Mouse (Mus musculus) kidney, embryonic 16.5 days (tissue): Measurements from ENCODE around the gene Emx2. TPM values are rescaled to one million over a fixed set of nuclear protein-coding genes. Genes with fewer than 3 reads are reported as not detected.

Source experiments
- ATAC-seq: fragments of 200-750 bp; cut with Nextera tagmentation; 2 replicates; pipeline ENCODE4 v1.8.0; 2017; ENCODE audit warnings: moderate TSS enrichment; ENCODE audit not compliant: low FRiP score, low TSS enrichment
- H3K27ac ChIP-seq: fragments of 300-500 bp; sonication (generic); 2 replicates; pipeline ENCODE4 v1.5.1; 2014; ENCODE audit warnings: low read length
- H3K27me3 ChIP-seq: fragments of 300-500 bp; sonication (generic); 2 replicates; pipeline ENCODE4 v1.6.1; 2014; ENCODE audit warnings: low read length, control low read depth, mixed read lengths; ENCODE audit not compliant: insufficient read depth
- H3K36me3 ChIP-seq: fragments of 300-500 bp; sonication (generic); 2 replicates; pipeline ENCODE4 v1.6.1; 2014; ENCODE audit warnings: low read length, control low read depth, mixed read lengths; ENCODE audit not compliant: insufficient read depth
- H3K4me1 ChIP-seq: fragments of 300-500 bp; sonication (generic); 2 replicates; pipeline ENCODE4 v1.6.1; 2014; ENCODE audit warnings: low read length, control low read depth, mixed read lengths; ENCODE audit not compliant: insufficient read depth
- H3K4me2 ChIP-seq: fragments of 300-500 bp; sonication (generic); replicated peaks from 2 replicates; pipeline ENCODE4 v1.6.1; 2014; ENCODE audit warnings: low read depth, low read length
- H3K4me3 ChIP-seq: fragments of 300-500 bp; sonication (generic); 2 replicates; pipeline ENCODE4 v1.5.1; 2014; ENCODE audit warnings: mild to moderate bottlenecking, low read length
- H3K9ac ChIP-seq: fragments of 300-500 bp; sonication (generic); replicated peaks from 2 replicates; pipeline ENCODE4 v1.6.1; 2014; ENCODE audit warnings: low read length
- H3K9me3 ChIP-seq: fragments of 300-500 bp; sonication (generic); 2 replicates; pipeline ENCODE4 v1.6.1; 2016; ENCODE audit warnings: low read length, control low read depth
- WGBS: fragments of 180-500 bp; shearing (Covaris S2); extraction: QIAGEN DNeasy Blood & Tissue Kit; methylation state at CpG from one replicate; pipeline ENCODE4 v1.1.7; 2014; 5-methylcytosine and 5-hydroxymethylcytosine counted together
- polyA plus RNA-seq: library from polyadenylated mRNA; unstranded; fragments of >200 nt; fragmentation: Nextera tagmentation; extraction: Ambion mirVana; gene quantifications from 2 replicates; pipeline ENCODE4 v1.2.1, GENCODE M21; 2015

Emx2 gene
- polyA plus RNA-seq, 1 experiment from 2014 or later, result 29.7 TPM

GRCm38 (mm10) chr19:59460328-59461115 is 2.4 kb downstream of the Emx2 start:
- Histone ChIP-seq H3K9ac (peak overlapping the region; percentile 92), H3K27ac (peak overlapping the region; percentile 98), H3K4me3 (peak overlapping the region; percentile 70), H3K36me3 (no peaks in the 10 kb centered on the region), H3K4me2 (peak overlapping the region; percentile 26), H3K9me3 (no peaks in the 10 kb centered on the region), H3K27me3 (peaks cover 82% of the 10 kb centered on the region), H3K4me1 (peaks cover 3% of the 10 kb centered on the region)
- no peak for ATAC-seq
- WGBS, result under 1% methylated on average over 34 of the region's 34 CpGs

GRCm38 (mm10) chr19:59461481-59462421 is 3.6 kb downstream of the Emx2 start:
- Histone ChIP-seq H3K9me3 (no peaks in the 10 kb centered on the region), H3K4me2 (peak overlapping the region; percentile 58), H3K9ac (peak overlapping the region; percentile 92), H3K27me3 (peaks cover 81% of the 10 kb centered on the region), H3K36me3 (no peaks in the 10 kb centered on the region), H3K4me3 (peak overlapping the region; percentile 70), H3K27ac (peak overlapping the region; percentile 98), H3K4me1 (peaks cover 3% of the 10 kb centered on the region)
- WGBS, result 2% methylated on average over 36 of the region's 36 CpGs
- ATAC-seq, result no peak

- Histone ChIP-seq H3K27ac (peak overlapping the region; percentile 98), H3K4me2 (peak overlapping the region; percentile 58)
- WGBS, result 7% methylated on average over 19 of the region's 19 CpGs
These were observed 4.5 kb downstream of the Emx2 start for GRCm38 (mm10) chr19:59462459-59463292.

GRCm38 (mm10) chr19:59463842-59464443 is 5.8 kb downstream of the Emx2 start:
- H3K4me3 ChIP-seq, result peak overlapping the region; percentile 70
- peak overlapping the region; percentile 98 for H3K27ac ChIP-seq
- H3K9ac ChIP-seq, result peak overlapping the region; percentile 92
- ATAC-seq, result no peak
- peaks cover 78% of the 10 kb centered on the region for H3K27me3 ChIP-seq
- peak overlapping the region; percentile 58 for H3K4me2 ChIP-seq
- 4% methylated on average over 19 of the region's 19 CpGs for WGBS
- no peaks in the 10 kb centered on the region for H3K36me3 ChIP-seq
- H3K4me1 ChIP-seq, result peaks cover 21% of the 10 kb centered on the region
- H3K9me3 ChIP-seq, result no peaks in the 10 kb centered on the region

More at GRCm38 (mm10) chr19:59462459-59463292, 4.5 kb downstream of the Emx2 start:
- Histone ChIP-seq H3K9me3 (no peaks in the 10 kb centered on the region), H3K9ac (peak overlapping the region; percentile 92), H3K4me3 (peak overlapping the region; percentile 70), H3K36me3 (no peaks in the 10 kb centered on the region), H3K27me3 (peaks cover 76% of the 10 kb centered on the region), H3K4me1 (peaks cover 11% of the 10 kb centered on the region)
- ATAC-seq, result no peak

DNA sequence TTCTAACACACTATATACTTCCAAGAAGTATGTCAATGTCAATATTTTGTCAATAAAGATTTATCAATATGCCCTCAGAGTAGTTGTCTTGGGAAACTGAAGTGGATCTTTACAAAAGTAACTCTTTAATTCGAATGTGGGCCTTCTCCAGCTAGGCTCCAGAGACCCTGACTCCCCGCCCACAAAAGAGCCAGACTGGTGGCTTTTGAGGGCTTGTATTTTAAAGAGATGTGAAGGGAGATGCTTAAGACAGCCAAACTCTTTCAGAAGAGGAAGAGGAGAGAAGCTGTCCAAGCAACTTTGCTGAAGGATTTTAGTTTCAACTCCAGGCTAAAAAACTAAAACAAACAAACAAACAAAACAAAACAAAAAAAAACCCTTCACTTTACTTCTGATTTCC is 7.1 kb downstream of the Emx2 start:
- no peak for ATAC-seq
- no peaks in the 10 kb centered on the region for H3K36me3 ChIP-seq
- 12% methylated on average over 2 of the region's 2 CpGs for WGBS
- H3K9me3 ChIP-seq, result no peaks in the 10 kb centered on the region
- peak overlapping the region; percentile 68 for H3K27ac ChIP-seq
- peaks cover 34% of the 10 kb centered on the region for H3K4me1 ChIP-seq
- peak overlapping the region; percentile 16; the same call in 1 of the 2 replicates for H3K4me3 ChIP-seq
- peaks cover 84% of the 10 kb centered on the region for H3K27me3 ChIP-seq
- peak overlapping the region; percentile 51 for H3K9ac ChIP-seq
- H3K4me2 ChIP-seq, result peak overlapping the region; percentile 58

DNA sequence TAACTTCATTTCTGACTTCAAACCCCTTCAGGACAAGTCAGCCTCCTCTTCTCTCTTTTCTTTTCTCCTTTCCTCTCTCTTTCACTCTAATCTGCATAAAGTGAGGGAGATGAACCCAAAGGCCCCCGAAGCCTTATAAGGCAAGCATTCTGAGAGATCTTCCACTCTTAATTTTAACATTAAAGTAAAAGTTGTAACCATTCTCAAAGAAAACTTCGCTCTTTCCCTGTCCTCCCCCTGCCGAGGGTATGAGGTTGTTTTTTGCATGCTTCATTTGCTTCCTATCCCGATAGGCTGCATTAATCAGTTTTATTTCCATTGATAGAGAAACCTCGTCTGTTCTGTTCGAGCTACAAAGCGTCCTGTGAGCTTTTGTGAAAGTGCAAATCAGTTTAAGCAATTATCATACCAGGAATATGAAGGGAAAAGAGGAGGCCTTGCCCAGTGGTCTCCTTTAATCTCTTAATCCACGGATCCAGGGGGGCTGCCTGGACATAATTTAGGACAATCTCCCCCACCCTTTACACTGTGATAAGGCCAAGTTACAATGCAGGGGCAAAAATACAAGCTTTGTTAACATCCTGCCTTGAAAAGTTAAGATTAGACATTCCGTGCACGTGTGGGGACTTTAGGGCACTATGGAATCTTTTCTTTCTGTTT is 7.7 kb downstream of the Emx2 start:
- Histone ChIP-seq H3K9ac (peak overlapping the region; percentile 51), H3K36me3 (no peaks in the 10 kb centered on the region), H3K27ac (peak overlapping the region; percentile 68), H3K9me3 (no peaks in the 10 kb centered on the region), H3K27me3 (peaks cover 90% of the 10 kb centered on the region), H3K4me1 (peaks cover 40% of the 10 kb centered on the region), H3K4me2 (peak overlapping the region; percentile 58), H3K4me3 (peak overlapping the region; percentile 5; the same call in 1 of the 2 replicates)
- 7% methylated on average over 10 of the region's 10 CpGs for WGBS
- ATAC-seq, result no peak

DNA sequence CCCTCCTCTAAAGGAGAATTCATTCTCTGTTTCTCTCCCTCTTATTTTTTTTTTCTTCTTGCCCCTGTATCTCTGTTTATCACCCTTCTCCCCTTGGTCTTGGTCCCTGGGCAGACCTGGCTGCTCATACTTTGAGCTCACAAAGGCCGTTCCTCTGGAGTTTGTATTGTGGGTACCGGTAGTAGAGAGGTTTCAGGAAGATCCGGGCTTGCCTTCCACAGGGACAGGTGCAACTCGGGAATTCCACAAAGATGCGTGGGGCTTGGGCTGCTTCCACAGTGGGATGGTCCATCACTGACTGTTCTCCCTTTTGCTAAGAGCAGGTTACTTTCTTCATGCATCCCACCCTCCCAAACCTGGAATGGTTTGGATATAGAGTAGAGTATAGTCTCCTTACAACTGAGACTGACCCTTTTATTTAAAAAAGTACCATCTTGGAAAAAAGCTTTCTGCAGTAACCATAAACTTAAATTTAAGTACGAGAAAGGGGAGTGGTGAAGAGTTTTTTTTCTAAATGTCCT is 8.3 kb downstream of the Emx2 start:
- Histone ChIP-seq H3K27ac (peak overlapping the region; percentile 68), H3K9ac (peak overlapping the region; percentile 51), H3K27me3 (peaks cover 93% of the 10 kb centered on the region), H3K4me1 (peaks cover 46% of the 10 kb centered on the region), H3K9me3 (no peaks in the 10 kb centered on the region), H3K36me3 (no peaks in the 10 kb centered on the region), H3K4me3 (peak overlapping the region; percentile 5; the same call in 1 of the 2 replicates), H3K4me2 (peak overlapping the region; percentile 58)
- WGBS, result 4% methylated on average over 6 of the region's 6 CpGs
- ATAC-seq, result no peak

DNA sequence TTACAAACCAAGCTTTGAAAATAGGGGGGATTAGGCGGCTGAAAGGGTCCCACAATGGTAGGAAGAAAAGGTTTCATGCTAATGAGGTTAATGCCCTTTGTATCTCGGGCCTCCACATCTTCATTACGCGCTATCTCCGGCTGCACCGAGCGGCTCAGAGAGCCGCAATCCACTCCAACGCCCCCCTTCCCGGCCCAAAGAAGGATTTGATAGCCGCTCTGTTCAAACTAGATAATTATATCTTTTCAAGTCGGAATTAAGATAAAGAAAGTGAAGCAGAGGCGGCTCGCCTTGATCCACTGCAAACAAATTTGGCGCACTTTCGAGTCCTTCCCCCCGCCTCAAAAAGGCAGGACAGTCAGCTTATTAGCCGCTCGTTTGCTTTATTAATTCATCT is 8.8 kb downstream of the Emx2 start:
- Histone ChIP-seq H3K27ac (peak overlapping the region; percentile 92), H3K36me3 (no peaks in the 10 kb centered on the region), H3K4me1 (peaks cover 51% of the 10 kb centered on the region), H3K4me2 (peak overlapping the region; percentile 51), H3K4me3 (peak overlapping the region; percentile 29), H3K27me3 (peaks cover 93% of the 10 kb centered on the region), H3K9ac (peak overlapping the region; percentile 61), H3K9me3 (no peaks in the 10 kb centered on the region)
- no peak for ATAC-seq
- under 1% methylated on average over 19 of the region's 19 CpGs for WGBS
